Mouse (Mus musculus) right cerebral cortex, adult 2 months (tissue): ENCODE measurements around the gene Cenph.
"Not testable (repeated sequence)": the region's sequence is repeated elsewhere in the genome, so short reads cannot be mapped to it uniquely, and the experiment has no call there.

Source experiments
- DNase-seq, 2 experiments: peaks; one replicate each; pipeline ENCODE4 v3.0.0; 2021 to 2022; ENCODE audit warnings: low spot score in 2 of 2

Gene Cenph

DNA sequence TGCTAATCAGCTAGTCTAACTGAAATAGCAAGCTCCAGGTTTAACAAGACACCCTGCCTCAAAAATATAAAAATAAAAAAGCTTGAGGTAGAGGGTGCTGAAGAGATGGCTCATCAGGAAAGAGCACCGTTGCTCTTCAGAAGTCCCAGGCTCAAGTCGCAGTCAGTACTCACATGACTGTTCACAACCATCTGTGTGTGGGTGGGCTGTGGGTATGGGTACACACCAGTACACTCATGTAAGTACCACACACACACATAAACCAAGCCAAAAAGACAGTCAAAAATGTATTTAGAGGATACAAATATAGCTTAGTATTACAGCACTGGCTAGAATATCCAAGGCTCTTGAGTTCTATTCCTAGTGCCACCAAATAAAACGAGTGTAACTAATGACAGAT, 29.6 kb downstream of the Cenph start:
- peak; percentile 56 to 63 for DNase-seq

GRCm38 (mm10) chr13:100744036-100744744, 31.5 kb downstream of the Cenph start, which contains the start of gene Mrps36:
TSS of gene Mrps36 (minus strand) at chr13:100744659.
- peak; percentile 89 to 93 for DNase-seq

GRCm38 (mm10) chr13:100743346-100744035, 32.2 kb downstream of the Cenph start:
- no peak for DNase-seq

DNA sequence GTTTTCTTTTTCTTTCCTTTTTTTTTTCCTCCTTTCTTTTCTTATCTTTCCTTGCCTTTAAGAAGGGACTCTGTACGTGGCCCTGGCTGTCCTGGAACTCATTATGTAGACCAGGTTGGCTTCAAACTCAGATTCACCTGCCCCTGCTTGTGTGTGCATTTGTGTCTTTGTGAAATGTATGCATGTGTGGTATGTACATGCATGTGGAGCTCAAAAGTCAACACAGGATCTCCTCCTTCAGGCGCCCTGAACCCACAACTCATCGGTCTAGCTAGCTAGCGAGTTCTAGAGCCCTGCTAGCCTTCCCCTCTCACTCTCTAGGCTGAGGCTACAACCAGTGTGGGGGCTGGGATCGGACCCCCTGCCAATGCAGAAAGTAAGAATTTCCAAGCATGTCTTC, 32.9 kb downstream of the Cenph start:
- no peak for DNase-seq

GRCm38 (mm10) chr13:100732756-100733155, 42.9 kb downstream of the Cenph start:
- no peak for DNase-seq

DNA sequence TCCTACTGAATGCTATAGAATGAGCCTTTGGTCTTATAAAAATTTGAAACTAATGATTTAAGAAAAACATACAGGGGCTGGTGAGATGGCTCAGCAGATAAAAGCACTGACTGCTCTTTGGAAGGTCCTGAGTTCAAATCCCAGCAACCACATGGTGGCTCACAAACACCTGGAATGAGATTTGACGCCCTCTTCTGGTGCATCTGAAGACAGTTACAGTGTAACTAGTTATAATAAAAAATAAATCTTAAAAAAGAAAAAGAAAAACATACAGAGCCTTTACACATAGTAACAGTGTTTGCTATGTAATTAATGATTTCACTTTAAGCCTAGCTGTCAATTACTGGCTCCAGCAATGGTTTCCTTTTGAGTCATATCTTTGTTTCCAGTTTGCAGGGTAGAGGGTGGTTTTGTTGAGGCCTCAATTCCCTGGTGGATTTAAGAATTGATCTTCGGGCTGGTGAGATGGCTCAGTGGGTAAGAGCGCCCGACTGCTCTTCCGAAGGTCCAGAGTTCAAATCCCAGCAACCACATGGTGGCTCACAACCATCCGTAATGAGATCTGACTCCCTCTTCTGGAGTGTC, 44.1 kb downstream of the Cenph start:
- DNase-seq = not testable (repeated sequence)

DNA sequence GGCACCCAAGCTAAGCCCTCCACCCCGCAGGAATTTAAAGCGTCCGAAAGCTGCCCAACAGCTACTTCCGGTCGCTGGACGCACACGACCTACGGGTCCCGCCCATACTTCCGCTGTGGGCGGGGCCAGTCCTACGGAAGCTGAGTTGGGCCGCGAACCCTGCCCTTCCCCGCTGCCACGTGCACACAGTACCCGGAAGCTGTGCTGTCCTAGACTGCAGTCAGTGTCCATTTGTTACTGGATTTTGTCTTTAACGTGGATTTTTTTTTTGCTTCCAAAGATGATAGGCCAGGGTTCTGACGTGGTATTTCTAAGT, 44.9 kb downstream of the Cenph start, which contains the start of gene Cdk7:
Gene Cdk7, minus strand, starts transcription at position 79 of the 316 bp plus-strand sequence.
- DNase-seq = peak; percentile 94 to 95

- DNase-seq = no peak
Measured at GRCm38 (mm10) chr13:100730153-100730860, 45.4 kb downstream of the Cenph start.

- DNase-seq = not testable (repeated sequence)
Measured at GRCm38 (mm10) chr13:100728530-100728929, 47.2 kb downstream of the Cenph start.

DNA sequence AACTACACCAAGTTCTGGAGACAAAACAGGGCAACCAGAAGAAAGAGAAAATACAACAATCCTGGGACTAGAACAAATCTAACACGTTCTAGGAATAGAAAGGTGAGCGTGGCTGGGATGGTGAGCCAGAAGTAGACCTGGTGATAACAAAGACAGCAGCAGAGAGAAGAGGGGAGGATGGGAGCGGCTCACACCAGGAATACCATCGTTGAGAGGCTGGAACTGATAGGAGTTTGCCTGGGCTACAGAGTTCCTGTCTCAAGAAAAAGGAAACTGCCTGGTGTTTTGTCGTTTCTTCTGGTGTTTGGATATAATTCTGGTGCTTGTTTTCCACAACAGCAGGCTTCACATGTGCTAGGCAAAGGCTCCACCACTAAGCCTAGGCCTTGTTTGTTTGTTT, 47.6 kb downstream of the Cenph start:
- no peak for DNase-seq

- no peak for DNase-seq
Measured at GRCm38 (mm10) chr13:100725194-100725593, 50.5 kb downstream of the Cenph start.

GRCm38 (mm10) chr13:100724051-100724754, 51.5 kb downstream of the Cenph start:
- no peak for DNase-seq

- no peak for DNase-seq
Measured at GRCm38 (mm10) chr13:100721656-100722055, 54.0 kb downstream of the Cenph start.

DNA sequence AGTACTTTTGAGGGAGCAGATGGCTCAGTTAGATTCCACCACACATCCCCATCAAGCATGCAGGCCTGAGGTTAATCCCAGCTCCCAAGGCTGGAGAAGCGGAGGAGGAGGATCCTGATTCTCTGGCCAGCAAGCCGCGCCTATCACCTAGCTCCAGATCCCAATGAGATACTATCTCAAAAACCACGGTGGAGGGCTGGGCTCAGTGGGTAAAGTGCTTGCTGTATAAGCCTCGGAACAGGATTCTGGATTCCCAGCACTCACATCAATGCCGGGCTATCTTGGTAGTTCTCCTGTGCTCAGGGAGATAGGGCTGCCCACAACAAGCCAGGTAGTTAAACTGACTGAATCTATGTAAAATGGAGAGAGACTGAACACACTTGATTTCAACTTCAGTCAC, 60.2 kb downstream of the Cenph start:
- no peak for DNase-seq
